Mouse (Mus musculus): Measurements from ENCODE around the gene Numb.

DNA sequence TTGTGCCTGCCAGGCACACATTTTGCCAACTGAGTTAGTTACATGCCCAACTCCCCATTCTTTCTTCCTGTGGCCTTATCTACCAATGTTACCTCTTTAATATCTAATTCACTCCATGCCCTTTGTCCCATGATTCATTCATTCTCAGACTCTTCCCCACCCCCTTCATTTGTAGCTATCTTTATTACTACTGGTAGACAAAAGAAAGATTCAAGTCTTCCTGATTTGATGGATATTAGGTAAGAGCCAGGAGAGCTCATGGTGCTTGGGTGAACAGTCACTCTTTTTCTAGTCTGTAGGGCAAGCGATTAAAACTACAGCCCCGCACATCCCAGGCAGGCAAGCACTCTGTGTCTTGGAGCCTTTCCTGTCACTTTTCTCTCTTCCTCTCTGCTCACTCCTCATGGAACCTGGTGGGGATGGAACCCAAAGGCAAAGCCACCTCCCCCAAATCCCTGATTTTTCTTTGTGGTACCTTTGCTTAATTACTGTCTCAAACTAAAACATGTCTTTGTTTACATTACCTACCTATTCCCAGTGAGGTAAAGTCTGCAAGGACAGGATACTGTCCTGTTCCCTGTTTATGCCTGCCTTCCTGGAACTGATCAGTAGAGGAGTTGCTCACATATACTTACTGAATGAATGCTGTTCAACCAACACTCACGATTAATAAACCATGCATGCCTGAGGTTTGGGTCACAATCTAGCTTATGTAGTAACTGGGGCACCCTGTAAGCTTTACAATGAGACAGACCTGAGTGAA lies 78.9 kb downstream of the Numb start:
- TF ChIP-seq CTCF (conservative IDR thresholded peaks at IDR 0.05; ENCODE audit: low read length) (no peak), POU5F1 (IDR thresholded peaks at IDR 0.05; ENCODE audit: borderline replicate concordance, low read length) (no peak)

Data from E14TG2a.4 (cell line).